Mouse (Mus musculus): ENCODE results near the gene Dph6.

- TF ChIP-seq CTCF (IDR thresholded peaks at IDR 0.05; ENCODE audit: insufficient read depth, low read length): no peak
- TF ChIP-seq POLR2A (IDR thresholded peaks at IDR 0.05; ENCODE audit: borderline replicate concordance, extremely low read depth, low read depth, low read length): no peak
Observed at GRCm38 (mm10) chr2:114486980-114487379, 167.8 kb downstream of the Dph6 start.

Data from lung, adult 2 months (tissue).